Mouse (Mus musculus) forebrain, embryonic 11.5 days (tissue): ENCODE results near the gene Rgs12. TPM values are rescaled to one million over a fixed set of nuclear protein-coding genes. Genes with fewer than 3 reads are reported as not detected.

Experiments
- ATAC-seq: fragments of 200-750 bp; cut with Nextera tagmentation; replicated peaks from 2 replicates; pipeline ENCODE4 v1.8.0; 2017; ENCODE audit warnings: moderate TSS enrichment; ENCODE audit not compliant: low FRiP score
- DNase-seq: peaks from one replicate; pipeline ENCODE4 v3.0.0-alpha.2; 2017; ENCODE audit warnings: low spot score
- H3K27ac ChIP-seq: fragments of 300-500 bp; sonication (generic); 2 replicates; pipeline ENCODE4 v1.5.1; 2014; ENCODE audit warnings: low read depth, low read length
- H3K27me3 ChIP-seq: fragments of 300-500 bp; sonication (generic); 2 replicates; pipeline ENCODE4 v1.6.1; 2014; ENCODE audit warnings: mild to moderate bottlenecking, low read length, mixed read lengths; ENCODE audit not compliant: control insufficient read depth, insufficient read depth
- H3K36me3 ChIP-seq: fragments of 300-500 bp; sonication (generic); 2 replicates; pipeline ENCODE4 v1.6.1; 2014; ENCODE audit warnings: mild to moderate bottlenecking, low read length, moderate library complexity, mixed read lengths; ENCODE audit not compliant: control insufficient read depth, insufficient read depth
- H3K4me1 ChIP-seq: fragments of 300-500 bp; sonication (generic); replicated peaks from 2 replicates; pipeline ENCODE4 v1.6.1; 2014; ENCODE audit warnings: low read length, mixed read lengths; ENCODE audit not compliant: control insufficient read depth, insufficient read depth
- H3K4me2 ChIP-seq: fragments of 300-500 bp; sonication (generic); 2 replicates; pipeline ENCODE4 v1.6.1; 2014; ENCODE audit warnings: low read depth, mild to moderate bottlenecking, low read length, moderate library complexity, mixed read lengths; ENCODE audit not compliant: severe bottlenecking
- H3K4me3 ChIP-seq: fragments of 300-500 bp; sonication (generic); 2 replicates; pipeline ENCODE4 v1.5.1; 2014; ENCODE audit warnings: low read depth, low read length
- H3K9ac ChIP-seq: fragments of 300-500 bp; sonication (generic); 2 replicates; pipeline ENCODE4 v1.6.1; 2014; ENCODE audit warnings: low read length
- H3K9me3 ChIP-seq: fragments of 300-500 bp; sonication (generic); 2 replicates; pipeline ENCODE4 v1.6.1; 2016; ENCODE audit warnings: low read length, mixed read lengths; ENCODE audit not compliant: control insufficient read depth
- WGBS: fragments of 180-500 bp; shearing (Covaris S2); extraction: QIAGEN DNeasy Blood & Tissue Kit; methylation state at CpG from one replicate; pipeline ENCODE4 v1.1.7; 2014; 5-methylcytosine and 5-hydroxymethylcytosine counted together
- polyA plus RNA-seq: library from polyadenylated mRNA; unstranded; fragments of >200 nt; fragmentation: Nextera tagmentation; extraction: Ambion mirVana; gene quantifications from 2 replicates; pipeline ENCODE4 v1.2.1, GENCODE M21; 2014

The Rgs12 gene
- polyA plus RNA-seq, 1 experiment from 2014 or later: 55.9 TPM

DNA sequence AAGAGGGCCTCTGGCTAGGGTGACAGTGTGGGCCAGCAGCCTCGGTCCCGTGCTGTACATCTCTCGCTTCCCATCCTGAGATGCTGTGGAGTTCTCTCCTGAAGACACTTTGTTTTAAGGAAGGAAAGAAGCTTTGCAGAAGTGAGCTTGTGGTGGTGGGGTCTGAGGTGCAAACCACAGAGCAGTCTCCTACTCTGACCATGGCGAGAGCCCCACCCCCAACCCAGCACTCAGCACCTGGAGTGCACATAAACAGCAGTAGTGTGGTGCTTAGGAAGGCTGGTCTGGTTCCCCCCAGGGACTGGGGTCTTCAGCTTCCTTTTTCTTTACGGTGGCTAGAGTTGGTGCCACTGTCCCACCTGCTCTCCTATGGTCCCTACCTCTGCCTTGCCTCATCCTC, 85.9 kb downstream of the Rgs12 start:
- 94% methylated on average over 5 of the region's 5 CpGs for WGBS
- H3K9ac ChIP-seq: no peak overlapping the region
- H3K4me2 ChIP-seq: no peak overlapping the region
- DNase-seq (no peak), ATAC-seq (no peak)
- H3K27ac ChIP-seq: no peak overlapping the region
- H3K4me1 ChIP-seq: no peaks in the 10 kb centered on the region
- no peak overlapping the region for H3K4me3 ChIP-seq
- H3K27me3 ChIP-seq: no peaks in the 10 kb centered on the region
- H3K9me3 ChIP-seq: no peaks in the 10 kb centered on the region
- H3K36me3 ChIP-seq: no peaks in the 10 kb centered on the region

DNA sequence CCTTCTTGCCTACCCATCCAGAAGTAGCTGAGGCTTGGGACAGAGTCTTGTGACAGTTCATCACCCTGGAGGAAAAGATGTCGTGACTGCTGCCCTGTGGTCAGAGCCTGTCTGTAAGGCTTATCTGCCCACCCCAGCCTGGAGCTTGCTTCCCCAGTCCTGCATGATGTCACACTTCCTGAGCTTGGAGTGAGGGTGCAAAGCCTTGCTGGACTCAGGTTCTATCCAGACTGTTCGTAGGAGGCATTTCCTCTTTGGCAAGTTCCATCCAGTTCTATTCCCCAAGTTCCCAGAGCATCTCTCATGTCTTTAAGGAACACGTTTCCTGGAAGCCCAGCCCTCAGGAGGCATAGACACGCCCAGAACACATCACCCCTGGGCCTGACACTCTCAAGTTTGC, 86.5 kb downstream of the Rgs12 start:
- H3K4me3 ChIP-seq: no peak overlapping the region

GRCm38 (mm10) chr5:35037438-35037837, 88.2 kb downstream of the Rgs12 start:
- Histone ChIP-seq H3K4me1 (no peaks in the 10 kb centered on the region), H3K27me3 (no peaks in the 10 kb centered on the region), H3K9me3 (no peaks in the 10 kb centered on the region), H3K27ac (no peak overlapping the region), H3K36me3 (no peaks in the 10 kb centered on the region), H3K4me3 (no peak overlapping the region), H3K4me2 (no peak overlapping the region), H3K9ac (no peak overlapping the region)
- DNase-seq (no peak), ATAC-seq (no peak)

More for the DNA sequence above, 86.5 kb downstream of the Rgs12 start:
- no peaks in the 10 kb centered on the region for H3K4me1 ChIP-seq
- H3K36me3 ChIP-seq: no peaks in the 10 kb centered on the region
- no peak overlapping the region for H3K4me2 ChIP-seq
- H3K9me3 ChIP-seq: no peaks in the 10 kb centered on the region
- no peak overlapping the region for H3K9ac ChIP-seq
- DNase-seq (no peak), ATAC-seq (no peak)
- no peaks in the 10 kb centered on the region for H3K27me3 ChIP-seq
- H3K27ac ChIP-seq: no peak overlapping the region
- WGBS: 81% methylated on average over 4 of the region's 4 CpGs

DNA sequence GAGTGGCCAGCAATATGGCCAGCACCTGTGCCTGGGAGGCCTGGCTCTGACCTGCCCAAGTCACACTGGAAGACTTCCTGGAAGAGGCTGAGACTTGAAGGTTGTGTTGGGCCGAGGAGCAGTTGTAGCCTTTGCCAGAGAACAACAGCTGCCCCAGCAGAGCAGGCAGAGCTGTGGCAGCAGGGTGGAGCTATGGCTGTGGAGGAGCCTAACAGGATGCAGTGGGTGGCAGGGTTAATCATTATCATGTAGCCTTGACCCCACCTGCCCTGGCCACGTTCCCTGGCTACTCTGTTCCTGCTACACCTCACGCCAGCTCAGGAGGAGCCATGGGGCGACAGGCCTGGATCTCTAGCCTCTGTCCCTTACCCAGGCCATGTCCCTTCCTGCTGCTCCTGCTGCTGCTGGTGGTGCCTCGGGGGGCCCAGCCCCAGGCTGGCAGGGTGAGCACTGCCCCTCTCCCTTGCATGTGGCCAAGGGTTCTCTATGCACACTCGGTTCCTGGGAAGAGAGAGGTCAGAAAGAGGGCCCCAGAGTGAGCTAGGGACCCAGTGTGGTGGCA, 92.1 kb downstream of the Rgs12 start, which contains the start of gene Hgfac:
TSS of gene Hgfac (plus strand) at position 242 of the 562 bp plus-strand sequence.
- no peak within 1 kb of the TSS for H3K27ac ChIP-seq

DNA sequence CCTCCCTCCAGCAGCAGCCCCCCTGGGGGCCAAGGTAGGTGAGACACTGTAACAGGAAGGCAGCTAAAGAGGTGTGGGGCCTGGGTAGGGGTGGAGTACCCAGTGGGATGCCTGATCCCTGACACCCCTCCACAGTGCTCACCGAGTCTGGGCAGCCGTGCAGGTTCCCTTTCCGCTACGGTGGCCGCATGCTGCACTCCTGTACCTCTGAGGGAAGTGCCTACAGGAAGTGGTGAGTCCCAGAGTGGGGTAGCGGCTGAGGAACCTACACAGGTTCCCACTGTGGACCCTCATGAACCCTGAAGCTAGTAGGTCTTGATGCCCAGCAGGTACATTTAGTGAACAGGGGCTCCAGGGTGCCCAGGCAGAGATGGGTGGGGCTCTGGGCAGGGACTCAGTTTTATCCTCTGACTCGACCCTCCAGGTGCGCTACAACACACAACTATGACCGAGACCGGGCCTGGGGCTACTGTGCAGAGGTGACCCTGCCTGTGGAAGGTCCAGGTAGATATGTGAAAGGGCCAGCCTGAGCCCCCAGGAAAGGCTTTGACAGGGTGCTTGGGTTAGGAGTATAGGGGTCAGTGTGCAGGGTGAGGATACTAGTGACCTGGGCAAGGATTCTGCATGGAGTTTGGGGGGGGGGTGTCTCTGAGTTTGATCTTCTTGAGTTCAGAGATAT, 93.3 kb downstream of the Rgs12 start:
- no peaks in the 10 kb centered on the region for H3K9me3 ChIP-seq
- H3K36me3 ChIP-seq: no peaks in the 10 kb centered on the region
- DNase-seq: no peak
- H3K4me1 ChIP-seq: no peaks in the 10 kb centered on the region
- peak; percentile 48 for ATAC-seq
- no peak overlapping the region for H3K4me2 ChIP-seq
- no peak overlapping the region for H3K27ac ChIP-seq
- H3K27me3 ChIP-seq: no peaks in the 10 kb centered on the region
- 74% methylated on average over 10 of the region's 10 CpGs for WGBS
- no peak overlapping the region for H3K4me3 ChIP-seq
- no peak overlapping the region for H3K9ac ChIP-seq

More for the DNA sequence above, 92.1 kb downstream of the Rgs12 start, which contains the start of gene Hgfac:
- WGBS: 67% methylated on average over 6 of the region's 6 CpGs
- no peaks in the 10 kb centered on the region for H3K36me3 ChIP-seq
- H3K4me3 ChIP-seq: no peak within 1 kb of the TSS
- no peaks in the 10 kb centered on the region for H3K9me3 ChIP-seq
- DNase-seq: no peak
- ATAC-seq: no peak
- H3K27me3 ChIP-seq: no peaks in the 10 kb centered on the region
- no peak within 1 kb of the TSS for H3K4me2 ChIP-seq
- H3K4me1 ChIP-seq: no peaks in the 10 kb centered on the region
- H3K9ac ChIP-seq: no peak within 1 kb of the TSS

DNA sequence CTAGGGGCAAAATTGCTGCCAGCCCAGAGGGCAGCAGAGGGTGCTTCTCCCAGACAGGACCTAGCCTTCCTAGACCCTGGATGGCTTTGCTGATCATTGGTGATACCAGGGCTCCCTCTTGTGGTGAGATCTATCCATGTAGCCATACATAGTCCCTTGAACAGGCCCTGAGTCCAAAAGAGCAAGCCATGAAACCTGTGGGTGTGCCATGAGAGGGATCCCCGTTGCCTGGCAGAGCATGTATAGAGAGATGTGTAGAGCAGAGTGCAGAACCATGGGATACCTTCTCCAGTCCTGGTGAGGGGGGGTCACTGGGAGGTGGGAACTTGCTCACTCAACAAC, 93.8 kb downstream of the Rgs12 start:
- H3K27ac ChIP-seq: no peak overlapping the region
- DNase-seq: peak; percentile 83
- WGBS: 32% methylated on average over 1 of the region's 1 CpGs
- no peaks in the 10 kb centered on the region for H3K27me3 ChIP-seq
- no peaks in the 10 kb centered on the region for H3K9me3 ChIP-seq
- H3K4me1 ChIP-seq: no peaks in the 10 kb centered on the region
- H3K4me2 ChIP-seq: no peak overlapping the region
- no peak overlapping the region for H3K4me3 ChIP-seq
- H3K9ac ChIP-seq: no peak overlapping the region
- no peaks in the 10 kb centered on the region for H3K36me3 ChIP-seq
- peak; percentile 74 for ATAC-seq

- Histone ChIP-seq H3K9ac (no peak overlapping the region), H3K36me3 (no peaks in the 10 kb centered on the region), H3K27ac (no peak overlapping the region), H3K4me1 (no peaks in the 10 kb centered on the region), H3K4me2 (no peak overlapping the region), H3K27me3 (no peaks in the 10 kb centered on the region), H3K4me3 (no peak overlapping the region), H3K9me3 (no peaks in the 10 kb centered on the region)
- WGBS: 68% methylated on average over 5 of the region's 5 CpGs
- DNase-seq (no peak), ATAC-seq (no peak)
Measured at GRCm38 (mm10) chr5:35050541-35050940, 101.3 kb downstream of the Rgs12 start.

- no peaks in the 10 kb centered on the region for H3K9me3 ChIP-seq
- ATAC-seq (no peak), DNase-seq (no peak)
- no peak overlapping the region for H3K4me3 ChIP-seq
- H3K36me3 ChIP-seq: no peaks in the 10 kb centered on the region
- no peak overlapping the region for H3K9ac ChIP-seq
- no peak overlapping the region for H3K4me2 ChIP-seq
- WGBS: 91% methylated on average over 3 of the region's 3 CpGs
- no peaks in the 10 kb centered on the region for H3K4me1 ChIP-seq
- H3K27ac ChIP-seq: no peak overlapping the region
- peaks cover 20% of the 10 kb centered on the region for H3K27me3 ChIP-seq
Measured at GRCm38 (mm10) chr5:35054628-35055027, 105.4 kb downstream of the Rgs12 start.

- Histone ChIP-seq H3K36me3 (no peaks in the 10 kb centered on the region), H3K4me1 (no peaks in the 10 kb centered on the region), H3K9ac (no peak overlapping the region), H3K9me3 (no peaks in the 10 kb centered on the region), H3K27ac (no peak overlapping the region), H3K27me3 (peaks cover 20% of the 10 kb centered on the region), H3K4me2 (no peak overlapping the region), H3K4me3 (no peak overlapping the region)
- WGBS: 82% methylated on average over 12 of the region's 12 CpGs
- ATAC-seq: no peak
- no peak for DNase-seq
Measured at GRCm38 (mm10) chr5:35055076-35055475, 105.8 kb downstream of the Rgs12 start.
